Mouse (Mus musculus): ENCODE results near the gene Spp2.

Gene Spp2

GRCm38 (mm10) chr1:88406807-88407198 is at the start of gene Spp2:
Gene Spp2 (plus strand): TSS chr1:88406961.
- no peak for DNase-seq

GRCm38 (mm10) chr1:88357458-88358090 is 49.2 kb upstream of the Spp2 start:
- DNase-seq = peak; percentile 72

GRCm38 (mm10) chr1:88358102-88358654 is 48.6 kb upstream of the Spp2 start:
- no peak for DNase-seq

- DNase-seq = no peak
Measured at GRCm38 (mm10) chr1:88361085-88361484, 45.7 kb upstream of the Spp2 start.

- DNase-seq = no peak
Measured at GRCm38 (mm10) chr1:88366881-88367644, 39.7 kb upstream of the Spp2 start.

GRCm38 (mm10) chr1:88378446-88378845 is 28.3 kb upstream of the Spp2 start:
- peak; percentile 6 for DNase-seq

- no peak for DNase-seq
Measured at GRCm38 (mm10) chr1:88391632-88392031, 15.1 kb upstream of the Spp2 start.

- DNase-seq = no peak
Measured at GRCm38 (mm10) chr1:88393321-88393720, 13.4 kb upstream of the Spp2 start.

- DNase-seq = no peak
Measured at GRCm38 (mm10) chr1:88403378-88403777, 3.4 kb upstream of the Spp2 start.

- DNase-seq = no peak
Measured at GRCm38 (mm10) chr1:88406078-88406806, 519 bp upstream of the Spp2 start.

GRCm38 (mm10) chr1:88408340-88408739 is 1.6 kb downstream of the Spp2 start:
- DNase-seq = no peak

- no peak for DNase-seq
Measured at GRCm38 (mm10) chr1:88412013-88412412, 5.3 kb downstream of the Spp2 start.

- DNase-seq = no peak
Measured at GRCm38 (mm10) chr1:88418943-88419342, 12.2 kb downstream of the Spp2 start.

- no peak for DNase-seq
Measured at GRCm38 (mm10) chr1:88422045-88422444, 15.3 kb downstream of the Spp2 start.

- DNase-seq = no peak
Measured at GRCm38 (mm10) chr1:88422846-88423395, 16.2 kb downstream of the Spp2 start.

- DNase-seq = peak; percentile 85
Measured at GRCm38 (mm10) chr1:88424602-88425252, 18.0 kb downstream of the Spp2 start.

- DNase-seq = peak; percentile 41
Measured at GRCm38 (mm10) chr1:88427987-88428741, 21.4 kb downstream of the Spp2 start.

GRCm38 (mm10) chr1:88429413-88429812 is 22.7 kb downstream of the Spp2 start:
- DNase-seq = no peak

GRCm38 (mm10) chr1:88431262-88431661 is 24.5 kb downstream of the Spp2 start:
- no peak for DNase-seq

- DNase-seq = no peak
Measured at GRCm38 (mm10) chr1:88432601-88433000, 25.8 kb downstream of the Spp2 start.

GRCm38 (mm10) chr1:88433096-88433883 is 26.5 kb downstream of the Spp2 start:
- DNase-seq = no peak
